Mouse (Mus musculus): ENCODE results near the gene Apoh.

DNA sequence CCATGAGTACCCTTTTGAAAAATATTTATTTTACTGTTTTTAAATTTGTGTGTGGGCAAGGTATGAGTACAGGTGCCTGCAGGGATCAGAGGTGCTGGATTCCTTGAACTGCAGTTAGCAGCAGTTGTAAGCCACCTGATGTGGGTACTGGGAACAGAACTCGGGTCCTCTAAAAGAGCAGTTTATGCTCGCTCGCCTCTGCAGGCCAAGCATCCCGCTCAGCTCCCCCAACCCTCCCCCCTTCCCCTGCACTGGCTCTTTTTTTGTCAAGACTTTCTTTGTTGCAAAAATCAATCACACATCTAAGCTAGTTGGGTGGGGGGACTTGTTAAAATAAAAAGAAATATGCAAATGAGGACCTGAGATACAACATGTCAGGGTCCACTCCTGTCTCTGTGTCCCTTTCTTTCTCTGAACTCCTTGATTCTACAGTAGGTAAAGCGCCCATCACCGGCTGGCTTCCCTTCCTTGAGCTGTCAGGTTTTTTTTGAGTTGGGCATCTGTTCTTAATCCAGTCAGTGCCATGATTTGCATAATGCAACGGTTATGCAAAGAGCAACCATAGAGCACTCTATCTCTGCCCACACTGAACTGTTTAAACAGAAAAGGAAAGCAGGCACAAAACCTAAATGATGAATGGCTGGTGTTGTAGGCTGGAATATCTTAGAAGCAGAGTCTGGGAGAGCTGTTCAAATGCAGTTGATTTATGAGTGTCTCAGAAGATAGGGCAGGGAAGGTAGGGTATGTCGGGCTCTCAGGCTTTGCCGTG lies 66.9 kb downstream of the Apoh start:
- no peak for TF ChIP-seq CTCF (IDR thresholded peaks at IDR 0.05; ENCODE audit: control insufficient read depth, insufficient read depth, low read length)
- no peak for TF ChIP-seq POLR2A (IDR thresholded peaks at IDR 0.05; ENCODE audit: borderline replicate concordance, control insufficient read depth, low read depth, low read length)
